ENCODE assay signal across 9 mouse cellular contexts in genomic region chr3:107459773-107460431, GRCm38 (mm10). TPM values are rescaled to one million over a fixed set of nuclear protein-coding genes. Genes with fewer than 3 reads are reported as not detected.
DNase-seq lines count a peak whose midpoint lies in the region; ATAC-seq lines count a peak whose summit lies in the region.
"Had no signal": no experiment of that assay in that cellular context is flagged by ENCODE, and none has a peak within 500 bp of the region (broad histone marks: within the 10 kb centered on the region; RNA-seq: fewer than 3 reads in every experiment).

No protein-coding gene starts in this region.

- H3K9ac ChIP-seq in heart, embryonic 16.5 days (ENCODE audit: low read length): peak overlapping the region; percentile 50
- peak overlapping the region; percentile 34; the same call in 1 of the 2 replicates for H3K9ac ChIP-seq in midbrain, embryonic 11.5 days (ENCODE audit: low read length)

- H3K9me3 ChIP-seq in heart, embryonic 16.5 days (replicated peaks; ENCODE audit: control insufficient read depth, low read length): no peaks in the 10 kb centered on the region
- no peaks in the 10 kb centered on the region for H3K9me3 ChIP-seq in midbrain, embryonic 11.5 days (ENCODE audit: control insufficient read depth, low read length)

- no peaks in the 10 kb centered on the region for H3K36me3 ChIP-seq in heart, embryonic 16.5 days (ENCODE audit: control insufficient read depth, insufficient read depth)
- H3K36me3 ChIP-seq in midbrain, embryonic 11.5 days (ENCODE audit: control insufficient read depth, insufficient read depth, low read length): no peaks in the 10 kb centered on the region

- no peak for DNase-seq in frontal cortex, postnatal 36 days (ENCODE audit: low spot score in 2 of 2)
- peak; percentile 7 for DNase-seq in CD4-positive helper T cell, adult 2 months (ENCODE audit: low read depth, low spot score)
- peak; percentile 77 for DNase-seq in cerebellum, adult 9-11 months
- DNase-seq in midbrain, embryonic 11.5 days (ENCODE audit: low spot score, missing footprints): peak; percentile 94
- DNase-seq in yolk sac, embryonic 10.5 days (ENCODE audit: low spot score): peak; percentile 12
- no peak for DNase-seq in lung, postnatal 4 days

- peak overlapping the region; percentile 91 for H3K4me2 ChIP-seq in heart, embryonic 16.5 days (ENCODE audit: low read depth, low read length)
- peak overlapping the region; percentile 76 for H3K4me2 ChIP-seq in midbrain, embryonic 11.5 days

- H3K27ac ChIP-seq in heart, embryonic 16.5 days (ENCODE audit: low read length): no peak overlapping the region
- no peak overlapping the region for H3K27ac ChIP-seq in midbrain, embryonic 11.5 days (ENCODE audit: low read depth, low read length)

- peak; percentile 13; the same call in 1 of the 2 replicates for ATAC-seq in frontal cortex, adult (ENCODE audit: low TSS enrichment)
- 0 out of 2 replicates have a peak, but pooled peaks have one; percentile 28 for ATAC-seq in heart, embryonic 16.5 days (replicated peaks; ENCODE audit: extremely low read depth, insufficient read depth, low FRiP score)
- peak; percentile 65 for ATAC-seq in midbrain, embryonic 11.5 days (ENCODE audit: low FRiP score)

- H3K27me3 ChIP-seq in heart, embryonic 16.5 days (ENCODE audit: control insufficient read depth, insufficient read depth, low read length): peaks cover 84% of the 10 kb centered on the region
- peaks cover 59% of the 10 kb centered on the region for H3K27me3 ChIP-seq in midbrain, embryonic 11.5 days (ENCODE audit: control insufficient read depth, insufficient read depth, low read length)

- under 1% methylated on average over 62 of the region's 69 CpGs for WGBS in heart, embryonic 16.5 days
- under 1% methylated on average over 67 of the region's 69 CpGs for WGBS in midbrain, embryonic 11.5 days

- peaks cover 20% of the 10 kb centered on the region for H3K4me1 ChIP-seq in heart, embryonic 16.5 days (ENCODE audit: control insufficient read depth, insufficient read depth, low read length)
- peaks cover 20% of the 10 kb centered on the region for H3K4me1 ChIP-seq in midbrain, embryonic 11.5 days (ENCODE audit: control insufficient read depth, insufficient read depth, low read length)

- H3K4me3 ChIP-seq in heart, embryonic 16.5 days (ENCODE audit: low read length): peak overlapping the region; percentile 60
- H3K4me3 ChIP-seq in midbrain, embryonic 11.5 days (ENCODE audit: low read depth, low read length): peak overlapping the region; percentile 52

RNA-seq across cellular contexts. Expression of gene Kcnc4, which starts 0.6 kb away (rescaled TPM):
- 0.08 TPM in 1 of 2 replicates, not detected in the other for polyA plus RNA-seq in heart, embryonic 16.5 days (2015; fragmentation: Nextera tagmentation; extraction: Ambion mirVana)
- polyA plus RNA-seq in midbrain, embryonic 11.5 days (2014; fragmentation: Nextera tagmentation; extraction: Ambion mirVana): 0.03 and 0.04 TPM in 2 replicates
- polyA plus RNA-seq: C2C12 had no signal

RNA-seq across cellular contexts. Expression of gene Slc6a17, which starts 57.9 kb away (rescaled TPM):
- polyA plus RNA-seq in heart, embryonic 16.5 days (2015; fragmentation: Nextera tagmentation; extraction: Ambion mirVana): 4.6 and 5.7 TPM in 2 replicates
- 1.8 and 1.9 TPM in 2 replicates for polyA plus RNA-seq in midbrain, embryonic 11.5 days (2014; fragmentation: Nextera tagmentation; extraction: Ambion mirVana)

Comparison
In these comparisons a context has a peak if more than half of its experiments do, and no peak if none do; other contexts are left out.
1. ATAC-seq: peak in every context shown above with its lines; median percentile 65 in midbrain, embryonic 11.5 days; 28 in heart, embryonic 16.5 days; 13 in frontal cortex, adult.
2. DNase-seq: peak in CD4-positive helper T cell, adult 2 months (single experiment), cerebellum, adult 9-11 months (single experiment), midbrain, embryonic 11.5 days (single experiment) and yolk sac, embryonic 10.5 days (single experiment); none in frontal cortex, postnatal 36 days (0 of 2) and lung, postnatal 4 days (0 of 2).